Mouse (Mus musculus): Measurements from ENCODE around the gene Usp47.

DNA sequence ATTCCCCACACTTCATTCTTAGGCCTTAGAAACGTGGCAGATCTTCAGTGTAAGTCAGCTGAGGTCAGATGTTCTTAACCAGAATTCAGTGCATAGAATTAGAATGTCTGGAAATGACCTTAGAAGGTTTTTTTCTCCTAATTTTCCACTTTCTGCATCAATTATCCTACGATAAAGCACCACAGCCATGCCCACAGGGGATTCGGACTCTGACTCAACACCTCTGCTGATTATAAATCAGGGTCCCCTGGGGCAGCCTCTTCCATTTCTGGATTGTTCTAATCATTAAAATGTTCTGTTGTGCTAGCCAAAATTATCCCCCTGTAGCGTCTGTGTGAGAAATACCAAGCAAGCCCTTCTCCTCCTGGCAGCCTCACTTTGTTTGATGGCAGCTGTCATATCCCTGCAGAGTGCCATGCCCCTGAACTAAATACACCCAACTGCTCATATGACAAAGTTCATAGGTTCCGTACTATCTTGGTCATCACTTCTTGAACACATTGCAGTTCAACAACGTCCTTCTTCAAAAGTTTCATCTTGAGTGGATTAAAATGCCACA lies 24.8 kb upstream of the Usp47 start:
- TF ChIP-seq POLR2A (IDR thresholded peaks at IDR 0.05; ENCODE audit: insufficient read depth, low read depth, low read length) (no peak), CTCF (IDR thresholded peaks at IDR 0.05) (no peak), EP300 (IDR thresholded peaks at IDR 0.05; ENCODE audit: insufficient read depth, low read depth, low read length) (no peak)
